Mouse (Mus musculus): ENCODE results near the gene Cgnl1. TPM values are rescaled to one million over a fixed set of nuclear protein-coding genes. Genes with fewer than 3 reads are reported as not detected.

Gene Cgnl1
- 10 to 100 TPM; 11.4 to 11.5 TPM for total RNA-seq (2021)
- long read RNA-seq, experiment 1, full-length matches to known transcripts: 4 of 8 reads
- long read RNA-seq, experiment 1, partial matches to known transcripts: 2 of 8 reads
- long read RNA-seq, experiment 1, other reads (novel, unspliced or antisense): 2 of 8 reads
- long read RNA-seq, experiment 2, full-length matches to known transcripts: 1 of 3 reads
- long read RNA-seq, experiment 2, partial matches to known transcripts: 1 of 3 reads
- long read RNA-seq, experiment 2, other reads (novel, unspliced or antisense): 1 of 3 reads

DNA sequence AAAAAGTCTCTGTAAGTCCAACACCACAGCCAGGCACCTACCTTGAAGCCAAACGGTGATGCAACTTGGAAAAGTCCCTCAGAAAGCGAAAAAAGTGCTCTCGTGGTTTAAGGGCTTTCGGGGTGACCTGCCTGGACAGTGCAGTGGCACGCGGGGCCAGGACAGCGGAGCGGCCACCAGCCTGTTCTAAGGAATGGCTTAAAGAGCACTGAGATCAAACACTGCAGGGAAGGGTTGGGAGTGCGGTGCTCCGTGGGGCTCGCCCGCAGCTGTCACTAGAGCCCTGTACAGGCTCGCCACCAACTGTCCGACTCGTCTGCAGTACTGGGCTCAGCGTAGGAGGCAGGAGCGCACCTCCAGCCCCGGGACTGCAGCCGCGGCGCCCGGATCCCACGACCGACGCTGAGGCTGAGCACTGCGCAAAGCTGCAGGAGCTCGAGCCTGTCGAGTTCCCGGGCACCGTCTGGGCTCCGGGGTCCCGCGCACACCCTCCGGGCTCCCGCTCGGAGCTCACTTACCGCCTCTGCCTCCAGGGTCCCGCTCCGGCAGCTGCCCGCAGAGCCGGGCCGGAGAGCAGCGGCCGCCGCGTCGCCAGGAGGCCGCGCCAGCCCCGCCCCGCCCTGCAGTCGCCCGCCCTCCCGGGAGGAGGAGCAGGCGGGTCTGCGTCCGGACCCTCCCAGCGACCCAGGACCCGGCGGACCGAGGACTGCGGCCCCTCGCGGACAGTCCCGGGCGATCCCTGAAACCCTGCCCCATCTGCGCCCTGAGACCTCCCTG lies at the start of gene Cgnl1:
Cgnl1 (minus strand) TSS at position 612 of the 777 bp plus-strand sequence.
- peak within 1 kb of the TSS; percentile 71; the same call in 1 of the 2 replicates for H3K27ac ChIP-seq
- intact Hi-C loops (cut with DNase I): no loop called here
- TF ChIP-seq CTCF (IDR thresholded peaks at IDR 0.05): peak; percentile 40
- H3K4me3 ChIP-seq: peak within 1 kb of the TSS; percentile 54
- DNase-seq (ENCODE audit: extremely low spot score in 1 of 2, low spot score in 2 of 2): peak; percentile 18

DNA sequence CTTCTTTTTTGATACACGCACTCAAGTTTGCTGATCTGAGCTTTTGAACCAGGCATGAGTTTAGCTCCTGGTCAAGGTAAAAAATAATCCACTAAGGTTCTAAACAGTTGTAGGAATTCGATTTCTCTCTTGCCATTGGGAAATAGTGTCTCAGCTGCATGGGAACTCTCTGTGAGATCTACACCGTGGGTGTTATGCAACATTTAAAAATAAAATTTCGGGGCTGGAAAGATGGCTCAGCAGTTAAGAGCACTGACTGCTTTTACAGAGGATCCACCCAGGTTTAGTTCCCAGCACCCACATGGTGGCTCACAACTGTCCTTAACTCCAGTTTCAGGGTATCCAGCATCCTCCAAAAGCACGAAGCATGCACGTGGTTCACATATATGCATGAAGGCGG lies 47.1 kb upstream of the Cgnl1 start:
- peak in 1 of 2 experiments; percentile 18 for DNase-seq (ENCODE audit: extremely low spot score in 1 of 2, low spot score in 2 of 2)
- peak overlapping the region; percentile 73 for H3K27ac ChIP-seq
- no peak for TF ChIP-seq CTCF (IDR thresholded peaks at IDR 0.05)
- intact Hi-C loops (cut with DNase I): no loop called here
- no peak overlapping the region for H3K4me3 ChIP-seq

DNA sequence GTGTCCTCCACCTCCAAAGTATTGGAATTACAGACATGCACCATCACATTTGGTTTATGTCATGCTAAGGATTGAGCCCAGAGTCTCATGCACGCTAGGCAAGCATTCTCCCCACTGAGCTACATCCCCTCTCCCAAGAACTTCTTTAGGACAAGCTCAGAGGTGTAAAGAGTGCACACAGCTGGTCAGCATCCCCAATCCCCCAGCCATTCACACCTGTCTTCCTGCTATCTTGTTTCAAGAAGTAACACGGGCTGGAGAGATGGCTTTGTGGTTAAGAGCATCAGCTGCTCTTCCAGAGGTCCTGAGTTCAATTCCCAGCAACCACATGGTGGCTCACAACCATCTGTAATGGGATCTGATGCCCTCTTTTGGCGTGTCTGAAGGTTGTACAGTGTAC lies 44.7 kb upstream of the Cgnl1 start:
- TF ChIP-seq CTCF (IDR thresholded peaks at IDR 0.05): no peak
- intact Hi-C loops (cut with DNase I): no loop called here
- no peak overlapping the region for H3K4me3 ChIP-seq
- H3K27ac ChIP-seq: no peak overlapping the region
- no peak for DNase-seq (ENCODE audit: extremely low spot score in 1 of 2, low spot score in 2 of 2)

DNA sequence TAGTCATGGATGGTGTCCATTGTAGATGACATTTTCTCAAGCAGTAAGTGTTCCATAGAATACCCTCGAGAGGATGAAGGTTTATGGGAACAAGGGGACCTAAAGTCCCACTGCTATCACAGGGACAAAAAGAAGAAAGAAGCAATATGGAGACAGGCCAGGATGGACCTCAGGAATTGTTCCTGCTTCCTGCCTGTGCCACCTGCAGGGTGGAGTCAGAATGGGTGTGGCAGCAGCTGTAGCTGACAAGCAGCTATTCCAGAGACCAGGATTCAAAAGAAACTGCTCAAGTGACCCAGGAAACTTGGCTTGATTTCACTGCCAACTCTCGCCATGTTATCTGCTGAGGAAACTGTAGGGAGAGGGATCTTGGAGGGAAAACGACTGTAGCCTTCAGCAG lies 42.2 kb upstream of the Cgnl1 start:
- TF ChIP-seq CTCF (IDR thresholded peaks at IDR 0.05): no peak
- DNase-seq (ENCODE audit: extremely low spot score in 1 of 2, low spot score in 2 of 2): no peak
- no peak overlapping the region for H3K27ac ChIP-seq
- no peak overlapping the region for H3K4me3 ChIP-seq
- intact Hi-C loops (cut with DNase I): no loop called here

DNA sequence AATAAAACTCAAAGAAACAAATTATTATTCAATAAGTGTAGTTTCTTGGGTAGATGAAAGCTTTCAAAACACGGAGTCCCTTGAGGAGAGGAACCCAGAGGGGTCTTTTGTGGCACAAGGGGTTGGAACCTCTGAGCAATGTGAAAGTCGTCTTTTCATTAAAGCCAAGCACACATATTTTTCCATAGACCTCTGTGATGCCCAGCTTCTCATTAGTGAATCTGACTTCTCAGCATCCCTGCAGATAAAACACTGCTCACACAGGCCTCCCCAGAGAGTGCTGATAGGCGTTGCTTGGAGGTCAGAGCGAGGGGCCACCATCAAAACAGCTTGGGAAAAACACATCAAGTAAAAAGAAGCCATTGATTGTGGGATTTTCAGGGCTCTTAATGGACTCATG lies 41.5 kb upstream of the Cgnl1 start:
- TF ChIP-seq CTCF (IDR thresholded peaks at IDR 0.05): no peak
- DNase-seq (ENCODE audit: extremely low spot score in 1 of 2, low spot score in 2 of 2): no peak
- H3K27ac ChIP-seq: no peak overlapping the region
- no peak overlapping the region for H3K4me3 ChIP-seq
- intact Hi-C loops (cut with DNase I): no loop called here

DNA sequence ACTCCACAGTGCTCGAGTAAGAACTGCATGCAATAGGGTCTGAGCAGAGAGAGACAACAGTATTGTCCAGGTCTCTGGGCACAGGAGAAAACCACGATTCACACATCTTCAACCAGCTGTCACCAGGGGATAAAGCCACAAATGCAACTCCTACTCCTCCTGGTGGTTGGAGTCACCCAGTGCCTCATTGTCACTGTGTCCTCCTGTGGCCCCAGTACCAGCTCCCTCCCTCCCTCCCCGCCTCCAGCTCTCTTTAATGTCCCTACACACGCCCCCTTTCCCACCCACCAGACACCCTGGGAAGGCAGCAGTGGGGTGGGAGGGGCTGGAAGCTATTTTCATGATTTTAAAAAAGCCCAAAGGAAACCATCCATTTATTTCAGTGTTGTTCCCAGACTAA lies 41.0 kb upstream of the Cgnl1 start:
- H3K4me3 ChIP-seq: no peak overlapping the region

DNA sequence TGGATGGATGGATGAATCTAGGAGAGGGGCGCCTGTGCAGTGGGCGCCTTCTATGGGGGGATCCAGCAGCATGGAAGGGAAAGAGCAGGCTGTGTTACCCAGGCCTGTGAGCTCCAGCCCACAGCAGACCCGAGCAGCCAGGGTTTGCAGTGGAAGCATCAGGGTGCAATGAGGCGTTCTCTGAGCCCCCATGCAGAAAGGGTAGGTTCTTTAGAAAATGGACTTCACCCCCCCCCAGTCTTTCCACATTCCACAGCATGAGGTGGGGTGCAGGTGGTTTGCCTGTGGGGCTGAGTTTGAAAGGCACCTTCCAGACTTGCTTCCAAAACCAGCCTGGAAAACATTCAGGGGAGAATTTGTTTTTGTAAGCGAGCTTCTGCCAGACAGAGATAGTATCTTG lies 40.0 kb upstream of the Cgnl1 start:
- H3K27ac ChIP-seq: no peak overlapping the region
- intact Hi-C loops (cut with DNase I): no loop called here
- TF ChIP-seq CTCF (IDR thresholded peaks at IDR 0.05): no peak
- no peak overlapping the region for H3K4me3 ChIP-seq
- no peak for DNase-seq (ENCODE audit: extremely low spot score in 1 of 2, low spot score in 2 of 2)

More for the DNA sequence above, 41.0 kb upstream of the Cgnl1 start:
- no peak overlapping the region for H3K27ac ChIP-seq
- intact Hi-C loops (cut with DNase I): no loop called here
- DNase-seq (ENCODE audit: extremely low spot score in 1 of 2, low spot score in 2 of 2): no peak
- peak; percentile 43 for TF ChIP-seq CTCF (IDR thresholded peaks at IDR 0.05)

DNA sequence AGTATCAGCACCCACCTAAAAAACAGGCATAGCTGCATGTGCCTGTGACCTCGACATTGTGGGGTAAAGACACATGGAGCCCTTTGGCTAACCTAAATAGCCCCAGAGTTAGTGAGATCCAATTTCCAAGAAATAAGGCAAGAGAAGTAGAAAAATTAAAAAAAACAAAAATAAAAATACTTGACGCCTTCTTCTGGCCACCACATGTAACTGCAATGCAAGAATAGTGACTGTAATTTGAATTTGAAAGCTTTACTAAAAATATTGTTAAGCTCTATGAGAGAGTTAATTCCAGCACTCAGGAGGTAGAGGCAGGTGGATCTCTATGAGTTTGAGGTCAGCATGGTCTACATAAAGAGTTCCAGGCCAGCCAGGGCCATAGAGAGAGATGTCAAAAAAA lies 39.3 kb upstream of the Cgnl1 start:
- no peak overlapping the region for H3K27ac ChIP-seq
- intact Hi-C loops (cut with DNase I): no loop called here
- TF ChIP-seq CTCF (IDR thresholded peaks at IDR 0.05): peak; percentile 30

DNA sequence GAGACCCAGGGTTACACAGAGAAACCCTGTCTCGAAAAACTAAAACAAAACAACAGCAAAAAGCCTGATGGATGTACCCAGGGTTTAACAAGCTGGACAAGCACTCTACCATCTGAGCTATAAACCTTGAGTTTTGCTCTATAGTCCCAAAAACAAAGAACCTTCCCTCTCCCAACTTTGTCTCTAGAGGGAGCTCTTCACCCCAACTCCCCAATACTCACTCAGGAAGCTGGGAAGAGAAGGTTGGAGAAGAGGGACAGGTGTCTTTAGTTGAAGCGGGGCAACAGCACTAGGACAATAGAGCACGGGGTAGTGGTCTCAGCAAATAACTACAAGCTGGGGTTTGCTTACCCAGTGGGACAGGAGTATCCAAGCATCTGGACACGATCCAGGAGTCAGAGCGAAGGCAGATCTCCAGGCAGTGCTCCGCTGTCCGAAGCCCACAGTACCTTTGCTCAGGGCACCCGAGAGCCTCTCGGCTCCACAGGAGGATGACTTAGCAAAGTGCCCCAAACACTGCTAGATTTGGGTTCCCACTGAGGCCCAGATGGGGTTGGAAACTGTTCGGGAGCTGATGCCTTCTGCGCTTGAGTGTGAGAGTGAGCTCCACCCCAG lies 37.3 kb upstream of the Cgnl1 start:
- DNase-seq (ENCODE audit: extremely low spot score in 1 of 2, low spot score in 2 of 2): no peak
- H3K27ac ChIP-seq: no peak overlapping the region
- H3K4me3 ChIP-seq: no peak overlapping the region
- TF ChIP-seq CTCF (IDR thresholded peaks at IDR 0.05): peak; percentile 60
- intact Hi-C loops (cut with DNase I): no loop called here

More for the DNA sequence above, 39.3 kb upstream of the Cgnl1 start:
- no peak for DNase-seq (ENCODE audit: extremely low spot score in 1 of 2, low spot score in 2 of 2)
- no peak overlapping the region for H3K4me3 ChIP-seq

DNA sequence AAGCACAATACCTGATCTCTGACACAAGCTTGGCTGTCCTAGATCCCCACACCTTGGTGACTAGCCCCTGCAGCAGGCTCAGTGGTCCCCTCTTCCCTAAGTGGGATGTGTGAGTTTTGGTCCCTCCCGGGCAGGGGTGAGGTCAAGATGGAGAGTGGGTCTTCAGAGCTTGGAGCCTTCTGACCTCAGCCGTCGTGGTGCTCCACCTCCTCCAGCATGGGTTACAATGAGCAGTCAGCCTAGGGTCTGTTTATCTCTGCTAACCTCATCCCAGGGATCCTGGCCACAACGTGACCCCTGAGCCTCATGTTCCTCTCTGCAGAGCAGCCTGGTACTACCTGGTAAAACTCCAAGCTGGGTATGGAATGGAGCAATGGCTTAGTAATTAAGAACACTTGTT lies 36.4 kb upstream of the Cgnl1 start:
- TF ChIP-seq CTCF (IDR thresholded peaks at IDR 0.05): no peak
- intact Hi-C loops (cut with DNase I): no loop called here

DNA sequence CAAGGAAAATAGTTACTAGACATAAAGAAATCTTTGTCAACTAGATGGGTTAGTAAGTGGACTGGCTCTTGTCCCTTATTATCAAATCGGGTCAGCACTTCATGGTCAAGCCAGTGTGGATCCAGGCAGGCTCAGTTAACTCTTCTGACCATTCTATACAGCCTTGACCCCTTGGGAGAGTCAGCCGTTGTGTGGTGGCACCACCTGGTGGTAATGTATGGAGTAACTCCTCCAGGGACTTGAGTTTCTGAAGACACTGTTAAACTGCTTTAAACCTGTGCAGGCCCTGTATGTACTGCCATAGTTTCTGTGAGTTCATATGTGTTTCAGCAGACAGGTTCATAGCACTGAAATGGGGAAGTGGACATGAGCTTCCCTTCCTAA lies 35.0 kb upstream of the Cgnl1 start:
- intact Hi-C loops (cut with DNase I): loop anchor here (1.0 kb wide), 1 partner anchor 160 kb away; no protein-coding TSS in a partner anchor
- Histone ChIP-seq H3K27ac (no peak overlapping the region), H3K4me3 (no peak overlapping the region)
- peak; percentile 95 for TF ChIP-seq CTCF (IDR thresholded peaks at IDR 0.05)
- peak; percentile 67 to 79 for DNase-seq (ENCODE audit: extremely low spot score in 1 of 2, low spot score in 2 of 2)

More for the DNA sequence above, 36.4 kb upstream of the Cgnl1 start:
- no peak for DNase-seq (ENCODE audit: extremely low spot score in 1 of 2, low spot score in 2 of 2)
- no peak overlapping the region for H3K27ac ChIP-seq
- no peak overlapping the region for H3K4me3 ChIP-seq

Measured in left cerebral cortex, adult 2 months (tissue).